Mouse (Mus musculus) heart, adult 2 months (tissue): ENCODE measurements at regions not wholly inside any gene's neighbourhood (a gene's known extent, or its start where the extent isn't known, plus 50 kb on each side); places are given as distances from the start of the nearest gene placed in this dataset.

Experiments used
- CTCF ChIP-seq: fragments of 200-600 bp; IDR thresholded peaks from 2 replicates; pipeline ENCODE4 v1.8.1; 2022; ENCODE audit warnings: antibody characterized with exemption, mild to moderate bottlenecking, moderate library complexity
- POLR2A ChIP-seq: fragments of 200-500 bp; IDR thresholded peaks from 2 replicates; pipeline ENCODE4 v1.6.1; 2011; ENCODE audit warnings: mild to moderate bottlenecking, low read depth, low read length, control low read depth; ENCODE audit not compliant: insufficient read depth

GRCm38 (mm10) chr13:44301215-44301614, 428.1 kb upstream of the Jarid2 start:
- TF ChIP-seq POLR2A (no peak), CTCF (no peak)
